Mouse (Mus musculus) effector memory CD4-positive, alpha-beta T cell, adult 7 months (primary cell): ENCODE results near the gene Rnf8. TPM values are rescaled to one million over a fixed set of nuclear protein-coding genes. Genes with fewer than 3 reads are reported as not detected.

Experiments used
- polyA plus RNA-seq: library from polyadenylated mRNA; unstranded; fragments of 100-300 nt; shearing (Covaris generic); gene quantifications from one replicate; pipeline ENCODE4 v1.2.1, GENCODE M21; 2017

Gene Rnf8
- polyA plus RNA-seq = 65.9 TPM

DNA sequence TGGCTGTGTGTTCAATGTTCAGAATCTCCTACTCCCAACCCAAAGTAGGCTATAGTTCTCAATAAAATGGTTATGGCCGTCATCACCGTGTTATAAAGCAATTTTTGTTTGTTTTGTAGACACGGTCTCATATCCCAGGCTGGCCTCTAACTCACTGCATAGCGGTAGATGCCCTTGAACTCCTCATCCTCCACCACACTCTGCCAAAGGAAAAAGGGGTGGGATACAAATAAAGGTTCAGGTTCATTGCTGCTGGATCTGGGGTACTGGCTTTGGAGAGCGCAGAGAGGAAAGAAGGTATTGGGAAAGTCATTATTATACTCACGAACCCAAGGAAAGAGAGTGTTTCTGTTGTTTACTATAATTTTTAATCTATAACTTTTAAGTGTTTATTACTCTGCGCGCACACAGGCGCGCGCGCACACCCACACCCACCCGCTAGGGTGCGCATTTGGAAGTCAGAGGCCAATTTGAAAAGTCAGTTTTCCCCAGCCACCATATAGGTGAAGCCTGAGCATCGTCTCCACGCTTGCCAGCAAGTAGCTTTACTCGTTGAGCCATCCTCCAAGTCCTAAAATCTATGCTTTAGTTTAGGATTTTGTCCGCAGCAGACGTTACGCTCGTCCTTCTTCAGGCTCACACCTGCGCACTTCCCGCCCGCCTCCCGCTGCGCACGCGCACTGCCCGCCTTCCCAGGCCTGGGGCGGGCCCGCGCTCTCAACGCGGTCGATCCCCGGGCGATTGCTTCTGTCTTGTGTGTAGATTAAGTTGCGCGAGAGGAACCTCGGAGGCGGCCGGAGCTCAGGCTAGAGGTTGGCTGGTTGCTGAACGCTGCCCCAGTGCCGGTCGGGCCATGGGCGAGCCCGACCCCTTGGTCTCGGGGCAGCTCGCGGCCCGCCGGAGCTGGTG lies at the start of gene Rnf8, which contains the start of gene Gm28043:
TSS of gene Rnf8 (plus strand) at position 676 of the 909 bp plus-strand sequence.
TSS of gene Gm28043 (plus strand) at position 762 of the 909 bp plus-strand sequence.

DNA sequence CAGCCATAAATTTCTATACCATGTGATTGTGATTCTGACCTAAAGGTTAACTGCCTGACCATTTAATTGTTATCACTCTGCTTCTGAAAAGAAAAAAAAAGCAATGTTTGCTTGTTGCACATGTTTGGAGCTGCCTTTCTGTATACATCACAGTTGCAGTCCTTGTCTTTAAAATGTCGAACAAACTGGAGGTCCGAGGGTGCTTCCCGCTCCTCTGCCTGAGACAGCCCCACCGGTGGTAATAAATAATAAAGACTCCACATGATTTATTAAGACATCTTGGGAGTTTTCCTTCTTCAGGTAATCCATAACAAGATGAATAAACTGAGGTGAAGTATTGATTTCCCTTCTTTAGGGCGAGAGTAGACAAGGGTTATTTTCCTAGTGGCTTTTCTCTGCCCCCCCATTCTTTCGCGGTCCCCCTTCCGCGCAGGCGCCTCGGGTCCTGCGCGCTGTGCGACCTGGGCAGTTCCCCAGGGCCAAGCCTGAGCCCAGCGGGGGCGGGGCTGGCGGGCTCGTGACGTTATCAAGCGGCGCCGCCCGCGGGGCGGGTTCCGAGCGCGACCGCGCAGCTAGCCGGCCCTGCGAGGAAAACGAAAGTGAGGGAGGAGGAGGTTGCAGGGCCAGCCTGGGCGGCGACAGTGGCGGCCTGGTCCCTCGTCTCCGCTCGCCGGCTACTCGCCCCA lies 45.6 kb downstream of the Rnf8 start, which contains the start of gene Cmtr1:
TSS of gene Cmtr1 (plus strand) at position 520 of the 686 bp plus-strand sequence.

Other genes starting within 250 kb of the Rnf8 start
- 320 TPM for gene Pim1, start 124.0 kb upstream of the Rnf8 start, polyA plus RNA-seq
- gene Gm17657, start 65.2 kb upstream of the Rnf8 start, polyA plus RNA-seq = not detected
- gene Tbc1d22b, start 65.0 kb upstream of the Rnf8 start, polyA plus RNA-seq = 34.7 TPM
- gene Tmem217, start 62.4 kb upstream of the Rnf8 start, polyA plus RNA-seq = 4.3 TPM
- gene Gm28043, start 86 bp downstream of the Rnf8 start, polyA plus RNA-seq = 6.5 TPM
- gene Cmtr1, start 45.8 kb downstream of the Rnf8 start, polyA plus RNA-seq = 227 TPM
- gene Ccdc167, start 102.3 kb downstream of the Rnf8 start, polyA plus RNA-seq = 7.4 TPM